Mouse (Mus musculus): ENCODE data around the gene Esyt1.
"Not testable (repeated sequence)": the region's sequence is repeated elsewhere in the genome, so short reads cannot be mapped to it uniquely, and the experiment has no call there.

The Esyt1 gene

DNA sequence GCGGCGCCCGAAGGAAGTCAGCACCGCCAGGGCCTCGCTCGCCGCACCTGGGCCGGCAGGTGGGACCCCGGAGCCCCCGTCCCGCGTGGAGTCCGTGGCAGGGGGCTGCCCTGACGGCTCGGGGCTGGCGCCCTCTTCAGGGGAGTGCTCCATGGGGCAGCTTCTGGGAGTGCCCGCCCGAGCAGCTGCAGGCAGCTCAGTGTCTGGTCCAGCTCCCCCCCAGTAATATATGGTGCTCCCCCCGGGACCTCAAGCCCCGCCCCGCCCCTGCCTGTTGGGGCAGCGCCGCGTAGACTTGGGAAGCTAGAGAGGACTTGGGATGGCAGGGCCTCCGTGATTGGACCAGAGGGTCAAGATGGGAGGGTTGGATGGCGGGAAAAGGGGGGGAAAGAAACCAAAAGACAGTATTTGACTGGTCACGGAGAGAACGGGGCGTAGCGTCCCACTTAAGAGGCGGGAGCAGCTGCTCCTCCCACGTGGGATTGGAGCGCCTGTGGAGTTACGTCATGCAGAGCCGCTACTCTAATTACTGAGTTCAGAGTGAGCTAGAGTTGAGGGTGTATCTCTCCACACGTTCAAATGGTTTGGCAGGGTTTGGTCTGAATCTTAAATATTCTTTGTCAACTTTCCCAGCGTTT is at the start of gene Esyt1:
Gene Esyt1, minus strand, starts transcription at position 201 of the 638 bp plus-strand sequence.
- peak in 1 of 2 experiments; percentile 92 for DNase-seq (ENCODE audit: low spot score in 2 of 2)

DNA sequence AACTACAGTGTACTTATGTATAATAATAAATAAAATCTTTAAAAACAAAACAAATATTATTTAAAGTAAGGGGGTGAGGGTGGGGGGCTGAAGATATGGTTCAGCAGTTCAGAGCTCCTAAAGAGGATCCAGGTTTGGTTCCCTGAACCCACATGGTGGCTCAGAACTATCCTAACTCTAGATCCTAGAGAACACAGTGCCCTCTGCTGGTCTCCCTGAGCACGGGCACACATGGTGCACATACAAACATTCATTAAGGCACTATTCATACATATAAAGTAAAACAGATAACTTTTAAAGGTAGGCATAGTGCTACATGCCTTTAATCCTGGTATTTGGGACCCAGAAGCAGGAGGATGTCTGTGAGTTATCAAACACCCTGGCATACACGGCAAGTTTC is 49.4 kb upstream of the Esyt1 start:
- peak in 1 of 2 experiments; percentile 48 for DNase-seq (ENCODE audit: low spot score in 2 of 2)

DNA sequence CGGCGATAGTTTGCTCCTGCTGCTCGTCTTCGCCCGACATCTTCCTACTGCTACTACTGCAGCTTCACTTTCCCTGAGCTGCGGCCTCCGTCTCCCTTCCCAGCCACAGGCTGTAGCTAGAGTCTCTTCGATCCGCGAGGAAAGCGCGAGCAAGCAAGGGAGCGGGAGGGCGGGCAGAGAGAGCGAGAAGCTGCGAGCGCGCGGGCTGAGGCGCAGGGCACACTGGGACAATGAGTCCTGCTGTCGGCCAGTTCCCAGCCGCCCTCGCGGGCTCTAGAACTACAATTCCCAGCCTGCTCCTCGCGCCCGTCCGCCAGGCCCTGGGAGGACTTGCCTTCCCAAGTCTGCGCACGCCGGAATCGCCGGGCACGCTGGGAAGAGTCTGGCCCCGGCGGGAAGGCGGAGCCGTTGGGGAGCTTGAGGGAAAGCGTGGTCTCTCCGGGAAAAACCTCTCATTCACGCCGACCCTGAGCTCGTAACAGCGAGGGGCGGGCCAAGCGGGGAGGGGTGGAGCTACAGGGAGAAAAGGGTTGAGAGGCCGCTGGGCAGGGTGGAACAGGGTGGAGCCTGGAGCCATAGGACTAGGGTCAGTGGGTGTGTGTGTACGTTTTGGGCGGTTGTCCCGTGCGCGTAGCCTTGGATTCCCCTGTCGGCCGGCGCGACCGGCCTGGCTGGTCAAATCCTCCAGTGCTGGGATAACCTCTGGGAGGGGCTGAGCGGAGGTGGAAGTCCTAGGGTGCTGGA is 40.3 kb upstream of the Esyt1 start, which contains the start of gene Pa2g4:
Gene Pa2g4, minus strand, starts transcription at position 200 of the 744 bp plus-strand sequence.
- peak; percentile 96 to 97 for DNase-seq (ENCODE audit: low spot score in 2 of 2)

DNA sequence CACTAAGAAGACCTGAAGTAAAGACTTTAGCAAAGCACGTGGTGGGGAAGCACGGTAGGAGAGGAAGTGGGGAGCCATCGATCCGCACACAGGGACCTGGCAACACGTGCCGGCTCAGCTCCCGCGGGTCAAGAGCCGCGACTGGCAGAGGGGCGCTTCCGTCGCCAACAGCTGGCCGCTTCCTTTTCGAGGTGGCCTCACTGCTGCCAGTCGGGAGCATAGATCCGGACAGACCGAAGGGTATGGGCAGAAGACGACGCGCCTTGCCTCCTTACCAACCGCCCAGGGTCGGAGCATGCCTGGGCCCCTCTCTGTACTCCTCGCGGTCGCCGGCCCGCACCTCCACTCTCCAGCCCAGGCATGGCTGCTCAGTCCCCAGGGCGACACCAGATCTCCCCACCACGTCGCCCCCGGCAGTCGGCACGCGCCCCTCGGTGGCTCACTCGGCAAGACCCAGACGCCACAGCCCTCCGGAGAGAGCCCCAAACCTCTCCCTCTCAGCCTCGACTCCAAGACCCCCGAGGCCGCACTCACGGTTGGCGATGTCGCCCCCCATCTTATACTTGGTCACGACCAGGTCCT is 39.6 kb upstream of the Esyt1 start:
- DNase-seq (ENCODE audit: low spot score in 2 of 2), result peak in 1 of 2 experiments; percentile 64

DNA sequence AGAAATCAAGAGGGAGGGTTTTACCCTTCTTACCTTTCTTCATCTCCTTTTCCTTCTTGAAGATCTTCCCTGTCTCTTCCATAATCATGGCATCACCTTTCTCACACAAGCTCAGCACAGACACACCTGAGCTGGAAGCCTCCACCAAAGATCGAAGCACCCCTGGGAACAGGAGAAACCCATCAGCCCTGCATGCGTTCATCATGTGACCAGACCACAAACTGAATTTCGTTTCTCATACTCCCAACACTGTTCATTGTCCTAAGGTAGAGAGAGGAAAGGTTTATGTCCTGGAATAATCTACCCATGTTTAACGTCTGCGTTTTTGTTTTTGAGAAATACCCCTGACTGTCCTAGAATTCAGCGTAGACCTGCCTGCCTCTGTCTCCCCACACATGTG is 37.9 kb upstream of the Esyt1 start:
- no peak for DNase-seq (ENCODE audit: low spot score in 2 of 2)

DNA sequence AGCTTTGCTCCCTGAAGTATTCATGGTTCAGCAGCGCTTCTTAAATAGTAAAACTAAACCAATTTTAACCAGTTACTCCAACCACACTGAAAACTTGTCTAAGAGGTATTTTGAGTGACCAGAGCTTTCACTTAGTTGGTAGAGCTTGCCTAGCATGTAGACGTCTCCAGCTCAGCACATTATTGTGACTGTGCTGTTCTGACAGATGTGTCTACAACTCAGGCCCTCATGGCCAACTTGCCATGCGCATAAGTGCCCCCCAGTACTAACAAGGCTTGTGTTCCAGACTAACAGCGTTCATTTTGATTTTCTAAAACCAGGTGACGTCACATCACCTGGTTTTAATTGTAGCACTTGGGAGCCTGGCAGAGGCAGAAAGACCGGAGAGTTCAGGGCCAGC is 31.3 kb upstream of the Esyt1 start:
- DNase-seq (ENCODE audit: low spot score in 2 of 2), result no peak

DNA sequence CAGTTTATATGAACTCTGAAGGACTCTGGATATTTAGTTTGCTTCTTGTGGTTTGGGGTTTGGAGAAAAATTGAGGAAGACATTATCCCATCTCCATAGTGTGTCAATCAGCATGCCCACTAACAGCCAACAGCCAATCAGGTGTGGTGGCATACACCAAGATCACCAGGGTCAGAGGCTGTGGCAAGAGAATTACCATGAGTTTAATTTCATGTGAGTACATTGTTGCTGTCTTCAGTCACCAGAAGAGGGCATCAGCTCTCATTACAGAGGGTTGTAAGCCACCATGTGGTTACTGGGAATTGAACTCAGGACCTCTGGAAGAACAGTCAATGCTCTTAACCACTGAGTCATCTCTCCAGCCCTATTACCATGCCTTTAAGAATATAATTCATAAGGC is 30.6 kb upstream of the Esyt1 start:
- no peak for DNase-seq (ENCODE audit: low spot score in 2 of 2)

DNA sequence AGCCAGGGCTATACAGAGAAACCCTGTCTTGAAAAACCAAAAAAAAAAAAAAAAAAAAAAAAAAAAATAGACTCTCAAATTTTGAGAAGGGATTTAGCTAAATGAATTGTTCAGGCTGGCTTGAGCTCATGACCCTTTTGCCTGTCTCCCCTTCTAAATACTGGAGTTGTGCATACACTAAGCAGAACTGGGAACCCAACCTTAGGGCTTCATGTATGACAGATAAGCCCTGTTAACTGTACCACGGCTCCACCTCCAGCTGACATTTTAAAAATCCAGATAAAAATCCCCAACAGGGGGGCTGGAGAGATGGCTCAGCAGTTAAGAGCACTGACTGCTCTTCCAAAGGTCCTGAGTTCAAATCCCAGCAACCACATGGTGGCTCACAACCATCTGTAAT is 29.9 kb upstream of the Esyt1 start:
- not testable (repeated sequence) for DNase-seq (ENCODE audit: low spot score in 2 of 2)

DNA sequence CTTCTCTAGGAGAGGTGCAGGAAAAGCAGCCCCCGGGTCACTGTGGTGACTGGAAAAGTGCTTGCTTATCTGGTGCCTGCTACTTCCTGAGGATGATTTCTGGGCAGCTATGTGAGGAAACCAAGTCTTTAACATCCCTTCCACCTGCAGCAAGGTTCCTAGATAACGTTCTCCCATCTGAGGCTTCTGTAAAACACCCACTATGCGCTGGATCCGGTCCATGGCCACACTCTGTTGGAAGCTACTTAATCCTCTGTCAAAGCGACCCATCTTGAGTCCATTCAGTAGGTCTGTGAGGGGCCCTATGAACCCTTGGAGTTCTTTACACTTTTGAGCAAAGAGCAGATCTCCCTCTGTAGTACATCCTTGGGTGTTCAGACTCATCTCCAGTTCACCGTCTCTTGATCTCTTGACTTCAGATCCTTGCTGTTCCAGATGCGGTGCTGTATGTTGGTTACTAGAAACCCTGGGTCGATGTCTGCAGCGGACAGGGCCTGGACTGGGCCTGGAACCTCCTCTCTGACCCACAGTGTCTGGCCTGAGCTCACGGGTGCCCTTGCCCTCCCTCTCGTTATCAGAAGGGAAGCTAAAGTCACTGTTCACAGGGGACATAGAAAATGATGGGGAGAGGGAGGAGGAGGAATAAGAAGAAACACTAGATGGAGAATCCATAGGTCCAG is 24.6 kb upstream of the Esyt1 start:
- not testable (repeated sequence) for DNase-seq (ENCODE audit: low spot score in 2 of 2)

DNA sequence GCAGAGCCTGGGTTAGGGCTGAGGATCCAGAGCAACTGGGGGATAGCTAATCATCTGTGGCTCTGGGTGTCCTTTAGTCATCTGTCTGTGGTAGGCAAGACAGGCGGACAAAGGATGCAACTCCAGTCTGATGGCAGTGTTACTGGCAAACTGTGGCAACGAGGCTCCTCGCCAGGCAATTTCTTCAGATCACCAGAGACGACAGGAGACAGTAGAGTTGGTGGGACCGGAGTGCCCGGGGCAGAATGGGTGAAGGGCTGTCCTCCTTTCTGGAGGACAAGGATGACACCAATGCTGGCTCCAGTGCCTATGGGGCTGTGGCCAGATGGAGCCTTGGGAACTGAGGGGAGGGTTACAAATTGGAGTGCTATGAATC is 24.0 kb upstream of the Esyt1 start:
- peak in 1 of 2 experiments; percentile 24 for DNase-seq (ENCODE audit: low spot score in 2 of 2)

DNA sequence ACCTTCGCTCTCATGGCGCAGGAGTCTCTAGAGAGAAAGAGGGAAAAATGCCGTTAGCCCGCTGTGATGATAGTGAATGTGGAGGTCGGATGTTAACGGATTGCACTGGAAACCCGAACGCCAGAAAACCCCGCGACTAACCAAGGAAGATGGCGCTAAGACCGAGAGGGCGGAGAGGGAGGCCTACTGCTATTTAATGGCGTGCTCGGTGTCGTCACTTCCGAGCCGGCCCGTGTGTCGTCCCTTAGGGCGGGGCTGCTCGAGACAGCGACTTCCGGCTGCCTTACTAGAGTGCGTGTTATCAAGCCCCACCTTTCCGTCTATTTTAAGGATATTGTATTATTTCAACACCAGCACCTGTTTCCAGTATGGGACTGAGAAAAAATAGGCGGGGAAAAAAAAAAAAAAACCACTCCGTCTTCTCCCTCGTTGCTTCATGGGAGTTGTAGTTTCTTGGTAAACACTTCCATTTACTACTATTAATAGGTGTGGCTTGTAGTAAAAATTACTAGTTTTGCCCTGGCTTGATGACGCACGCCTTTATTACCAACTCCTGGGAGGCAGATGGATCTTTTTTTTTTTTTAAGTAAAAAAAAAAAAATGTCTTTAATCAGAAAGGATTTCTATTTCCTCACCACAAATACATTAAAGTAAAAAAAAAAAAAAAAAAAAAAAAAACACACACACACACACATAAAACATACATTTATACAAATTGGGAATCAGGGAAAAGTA is 23.4 kb upstream of the Esyt1 start, which contains the start of gene Rpl41:
Gene Rpl41, minus strand, starts transcription at position 359 of the 735 bp plus-strand sequence.
- peak; percentile 85 to 94 for DNase-seq (ENCODE audit: low spot score in 2 of 2)

DNA sequence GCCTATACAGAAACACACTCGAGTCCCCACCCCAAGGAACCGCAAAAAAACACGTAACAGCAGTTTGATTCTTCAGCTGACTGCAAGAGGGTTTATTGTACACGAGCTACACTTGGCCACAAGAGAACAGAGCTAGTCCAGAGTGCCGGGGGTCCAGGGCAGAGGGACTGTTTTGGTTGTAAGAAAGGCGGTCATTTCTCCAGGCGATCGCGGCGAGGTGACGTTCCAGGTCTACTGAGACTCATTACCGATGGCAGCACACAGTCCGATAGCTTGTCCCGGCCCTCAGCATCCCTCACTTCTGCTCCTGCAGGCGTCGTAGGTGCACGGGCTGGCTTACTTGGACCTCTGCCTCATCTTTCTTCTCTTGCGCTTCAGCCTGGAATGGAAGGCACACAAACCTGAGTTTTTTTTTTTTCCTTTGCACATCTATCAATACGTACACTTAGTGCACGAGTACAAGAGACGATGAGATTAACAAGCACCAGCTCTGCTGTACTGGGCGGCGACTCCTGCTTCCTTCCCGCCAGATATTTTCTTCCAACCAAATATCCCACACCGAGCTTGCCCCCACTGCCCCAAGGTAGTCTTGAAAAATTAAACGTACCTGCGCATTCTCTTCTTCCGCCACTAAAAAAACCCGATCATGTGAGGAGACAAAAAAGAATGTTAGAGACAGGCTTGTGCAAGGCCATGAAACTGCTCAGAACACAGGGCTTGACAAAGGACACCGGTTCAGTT is 22.6 kb upstream of the Esyt1 start:
- peak in 1 of 2 experiments; percentile 40 for DNase-seq (ENCODE audit: low spot score in 2 of 2)

DNA sequence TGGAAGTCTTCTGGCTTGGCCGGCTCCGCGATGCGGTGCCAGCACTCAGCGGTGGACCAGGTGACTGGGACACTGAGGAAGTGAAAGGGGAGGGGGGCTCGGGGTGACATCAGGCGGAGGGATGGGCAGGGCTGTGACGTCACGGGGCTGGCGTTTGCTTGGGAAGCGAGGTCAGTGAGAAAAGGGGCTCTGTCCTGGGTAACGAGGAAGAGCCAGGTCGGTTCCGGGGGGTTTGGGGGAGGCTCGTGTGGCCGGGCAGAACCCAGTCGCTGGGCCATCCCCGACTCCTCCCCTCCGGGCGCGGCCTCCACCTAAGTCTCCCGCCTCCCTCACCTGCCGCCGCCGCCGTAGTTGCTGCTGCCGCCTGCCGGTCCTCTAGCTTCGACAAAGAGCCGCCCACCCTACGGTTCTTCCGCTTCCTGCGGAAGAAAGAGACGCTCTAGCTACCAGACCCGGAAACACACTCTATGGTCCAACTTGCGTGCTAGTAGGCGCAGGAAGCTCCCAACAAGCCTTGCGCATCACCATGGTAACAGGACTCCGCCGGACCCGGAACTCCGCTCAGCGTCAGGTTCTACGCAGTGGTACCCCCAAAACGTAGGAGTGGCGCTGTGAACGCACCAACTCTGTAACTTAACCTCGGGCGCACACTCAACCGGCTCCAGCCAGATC is 21.8 kb upstream of the Esyt1 start, which contains the start of gene Zc3h10:
Gene Zc3h10, minus strand, starts transcription at position 414 of the 672 bp plus-strand sequence.
- DNase-seq (ENCODE audit: low spot score in 2 of 2), result peak; percentile 86 to 94

DNA sequence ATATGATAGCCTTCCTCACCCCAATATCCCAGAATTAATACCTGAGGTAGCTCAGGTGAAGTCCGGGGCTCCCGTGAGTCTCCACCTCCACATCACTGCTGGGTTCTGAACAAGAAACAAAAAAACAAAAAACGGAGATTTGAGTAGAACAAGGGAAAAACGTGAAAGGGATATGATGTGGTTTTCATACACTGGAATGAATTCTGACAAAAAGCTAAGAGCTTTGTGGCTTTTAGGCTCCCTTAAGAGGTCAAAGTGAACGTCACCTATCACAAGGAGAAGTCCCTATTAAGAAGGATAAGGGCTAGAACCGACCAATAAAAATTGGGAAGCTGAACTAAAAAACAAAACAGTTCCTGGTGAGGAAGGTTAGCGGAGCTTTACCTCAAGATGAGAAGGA is 21.1 kb upstream of the Esyt1 start:
- no peak for DNase-seq (ENCODE audit: low spot score in 2 of 2)

DNA sequence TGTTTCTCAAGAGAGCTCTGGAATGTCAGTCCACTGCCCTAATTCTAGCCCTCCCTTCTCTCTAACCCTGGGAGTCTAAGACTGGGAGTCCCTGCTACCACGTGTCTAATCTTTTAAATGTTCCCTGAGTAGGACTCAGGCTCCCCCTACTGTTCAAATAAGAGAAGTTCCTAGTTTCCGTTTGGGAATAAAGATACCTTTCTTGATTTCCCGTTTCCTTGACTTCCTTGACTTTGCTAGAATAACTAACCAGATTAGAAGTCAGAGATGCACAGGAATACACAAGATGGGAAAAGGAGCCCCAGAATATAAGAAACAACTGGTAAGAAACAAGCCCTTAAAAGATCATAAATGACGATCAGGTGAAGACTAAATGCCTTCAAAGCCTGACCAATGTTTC is 20.7 kb upstream of the Esyt1 start:
- DNase-seq (ENCODE audit: low spot score in 2 of 2), result no peak

DNA sequence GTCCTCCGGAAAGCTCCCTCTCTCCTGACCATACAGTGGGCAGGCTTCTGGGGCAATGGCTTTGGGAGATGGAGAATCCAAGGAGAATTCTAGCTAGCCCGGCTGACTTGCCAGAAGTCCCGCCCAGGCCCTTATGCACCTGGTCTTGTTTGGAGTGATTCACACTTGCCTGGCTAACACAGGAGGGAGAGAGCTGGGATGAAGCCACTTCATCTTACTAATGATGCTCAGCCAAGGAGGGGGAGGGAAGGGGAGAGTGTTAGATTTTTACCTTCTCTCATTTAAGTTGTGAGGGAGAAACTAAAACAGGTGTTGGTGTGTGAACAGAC is 19.9 kb upstream of the Esyt1 start:
- DNase-seq (ENCODE audit: low spot score in 2 of 2), result no peak

DNA sequence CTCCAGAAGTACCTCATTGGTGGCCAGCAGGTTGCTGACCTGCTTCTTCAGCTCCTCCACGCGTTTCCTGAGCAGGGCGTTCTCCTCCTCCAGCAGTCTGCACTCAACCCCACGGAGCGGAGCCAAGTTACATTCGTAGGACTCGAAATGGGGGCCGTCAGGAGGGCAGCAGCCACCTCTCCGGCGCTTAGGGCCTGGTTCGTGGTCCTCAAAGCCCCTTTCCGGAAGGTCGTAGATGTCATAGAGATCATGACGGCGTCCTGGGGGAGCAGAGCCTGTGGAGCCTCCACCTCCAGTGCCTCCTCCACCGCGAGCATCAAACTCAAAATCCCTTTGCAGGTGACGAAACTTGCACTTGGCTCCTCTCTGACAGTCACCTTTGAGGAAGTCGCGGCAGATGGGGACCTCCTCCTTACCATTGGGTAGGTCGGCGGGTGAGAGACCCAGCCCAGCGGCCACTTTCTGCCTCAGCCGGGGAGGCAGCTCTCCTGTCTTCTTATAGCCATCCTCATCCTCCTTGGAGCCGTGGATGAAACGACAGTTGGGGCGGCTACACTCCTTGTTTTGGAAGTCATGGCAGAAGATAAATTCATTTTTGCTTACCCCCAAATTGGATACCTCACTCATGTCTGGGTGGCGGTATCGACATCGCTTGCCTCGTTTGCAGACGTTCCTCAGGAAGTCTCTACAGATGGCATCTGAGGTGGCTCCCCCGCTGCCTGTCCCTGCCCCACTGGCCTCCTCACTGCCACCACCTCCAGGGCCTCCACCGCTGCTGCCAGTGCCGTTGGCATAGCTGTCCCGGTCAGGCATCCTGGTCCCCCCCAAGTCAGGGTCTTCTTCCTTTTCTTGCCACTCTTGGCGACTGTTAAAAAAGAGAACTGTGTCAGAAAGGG is 19.3 kb upstream of the Esyt1 start:
- DNase-seq (ENCODE audit: low spot score in 2 of 2), result peak in 1 of 2 experiments; percentile 26

DNA sequence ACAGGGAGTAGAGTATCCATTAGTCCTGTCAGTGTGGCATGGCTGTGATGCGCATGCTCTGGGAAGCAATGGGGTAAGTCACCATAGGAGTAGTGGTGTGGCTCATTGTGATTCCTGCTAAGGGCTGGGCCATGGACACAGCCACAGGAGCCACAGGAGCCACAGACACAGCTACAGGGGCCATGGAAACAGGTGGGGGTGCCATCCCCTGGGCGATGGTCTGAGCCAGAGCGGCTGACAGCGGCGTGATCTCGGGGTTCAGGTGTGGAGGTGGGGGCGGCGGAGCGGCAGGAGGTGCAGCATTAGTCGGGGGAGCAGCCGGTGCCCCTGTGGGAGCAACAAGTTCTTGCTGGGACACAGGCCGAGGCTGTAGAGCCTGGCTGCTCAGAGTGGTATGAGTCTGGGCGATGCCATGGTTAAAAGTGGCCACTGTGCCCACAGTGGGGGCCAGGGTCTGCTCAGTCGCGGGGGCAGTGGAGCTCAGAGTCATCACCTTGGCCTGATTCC is 18.5 kb upstream of the Esyt1 start:
- no peak for DNase-seq (ENCODE audit: low spot score in 2 of 2)

DNA sequence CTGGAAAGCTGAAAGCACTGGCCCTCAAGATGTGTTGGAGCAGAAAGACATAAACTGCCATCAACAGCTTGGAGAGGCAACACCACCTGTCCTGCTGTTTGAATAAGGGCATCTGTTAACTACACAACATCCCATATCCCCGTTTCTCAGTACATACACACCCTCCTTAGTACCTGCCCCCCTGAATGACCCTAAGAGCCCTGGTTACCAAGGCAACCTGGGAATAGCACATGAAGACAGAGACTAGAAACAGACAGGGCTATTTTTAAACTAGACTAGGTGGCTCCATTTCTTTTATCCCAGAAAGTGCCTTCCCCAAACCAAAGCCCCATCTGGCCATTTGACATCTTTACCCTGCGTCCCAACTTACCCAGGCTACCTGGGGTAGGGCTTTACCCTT is 17.4 kb upstream of the Esyt1 start:
- no peak for DNase-seq (ENCODE audit: low spot score in 2 of 2)

Data from spleen, postnatal 10 days (tissue).